15 mouse cellular contexts compared by ENCODE assay signal in genomic region chr6:136614156-136614555, GRCm38 (mm10). TPM values are rescaled to one million over a fixed set of nuclear protein-coding genes. Genes with fewer than 3 reads are reported as not detected.
DNase-seq lines count a peak whose midpoint lies in the region.
"Had no signal": no experiment of that assay in that cellular context is flagged by ENCODE, and none has a peak within 500 bp of the region (broad histone marks: within the 10 kb centered on the region; RNA-seq: fewer than 3 reads in every experiment).

No protein-coding gene starts in this region.

- DNase-seq in heart, adult 11 months, result peak; percentile 79
- no peak for DNase-seq in heart, adult 18-20 months
- peak; percentile 32 for DNase-seq in retina, embryonic 14.5 days (ENCODE audit: low spot score)
- no peak for DNase-seq in retina, postnatal 1 day
- peak; percentile 87 for DNase-seq in cerebellum, postnatal 25 days
- no peak for DNase-seq in adrenal gland, postnatal 4 days (ENCODE audit: low spot score in 2 of 2)
- DNase-seq in embryo, embryonic 11 days, result no peak
- no peak for DNase-seq in right cerebral cortex, postnatal 36 days (ENCODE audit: low spot score in 2 of 2)
- DNase-seq: adrenal gland, adult 8-10 months; heart, postnatal 10 days; kidney, adult 18-20 months; kidney, postnatal 14 days; liver; thymus, postnatal 25 days had no signal

RNA-seq across cellular contexts. Expression of gene Plbd1, which starts 47.6 kb away (rescaled TPM):
- total RNA-seq in heart, adult 18-20 months (2021), result 10 to 100 TPM; 42.7 to 50.9 TPM
- 10 to 100 TPM; 36.6 to 51.5 TPM for total RNA-seq in adrenal gland, postnatal 4 days (2021)
- total RNA-seq: left cerebral cortex, postnatal 36 days had no signal

Comparison
In these comparisons a context has a peak if more than half of its experiments do, and no peak if none do; other contexts are left out.
1. DNase-seq: peak in heart, adult 11 months (single experiment), retina, embryonic 14.5 days (single experiment) and cerebellum, postnatal 25 days (2 of 2); none in heart, adult 18-20 months (0 of 2), retina, postnatal 1 day (single experiment), adrenal gland, postnatal 4 days (0 of 2), embryo, embryonic 11 days (single experiment) and right cerebral cortex, postnatal 36 days (0 of 2).